Mouse (Mus musculus): ENCODE data around the gene Tnn. TPM values are rescaled to one million over a fixed set of nuclear protein-coding genes. Genes with fewer than 3 reads are reported as not detected.
A peak's percentile ranks its signal among the peaks of the same experiment; 100 is the strongest.

Tnn gene
- polyA plus RNA-seq, 1 experiment from 2014 or later = 0.04 TPM

GRCm38 (mm10) chr1:160100996-160101395 is 52.4 kb downstream of the Tnn start:
- Histone ChIP-seq H3K4me3 (ENCODE audit: low read depth, low read length) (no peak overlapping the region), H3K9ac (ENCODE audit: low read length) (no peak overlapping the region), H3K36me3 (ENCODE audit: control insufficient read depth, insufficient read depth, low read length) (no peaks in the 10 kb centered on the region), H3K27me3 (ENCODE audit: control insufficient read depth, insufficient read depth, low read length) (no peaks in the 10 kb centered on the region), H3K4me2 (ENCODE audit: low read depth) (no peak overlapping the region), H3K27ac (ENCODE audit: low read depth, low read length) (no peak overlapping the region), H3K4me1 (ENCODE audit: control insufficient read depth, insufficient read depth, low read length) (no peaks in the 10 kb centered on the region), H3K9me3 (ENCODE audit: control insufficient read depth, low read length) (no peaks in the 10 kb centered on the region)
- no peak for DNase-seq (ENCODE audit: low spot score)
- WGBS = 88% methylated on average over 5 of the region's 5 CpGs
- no peak for ATAC-seq (ENCODE audit: insufficient read depth, low FRiP score, low TSS enrichment)

DNA sequence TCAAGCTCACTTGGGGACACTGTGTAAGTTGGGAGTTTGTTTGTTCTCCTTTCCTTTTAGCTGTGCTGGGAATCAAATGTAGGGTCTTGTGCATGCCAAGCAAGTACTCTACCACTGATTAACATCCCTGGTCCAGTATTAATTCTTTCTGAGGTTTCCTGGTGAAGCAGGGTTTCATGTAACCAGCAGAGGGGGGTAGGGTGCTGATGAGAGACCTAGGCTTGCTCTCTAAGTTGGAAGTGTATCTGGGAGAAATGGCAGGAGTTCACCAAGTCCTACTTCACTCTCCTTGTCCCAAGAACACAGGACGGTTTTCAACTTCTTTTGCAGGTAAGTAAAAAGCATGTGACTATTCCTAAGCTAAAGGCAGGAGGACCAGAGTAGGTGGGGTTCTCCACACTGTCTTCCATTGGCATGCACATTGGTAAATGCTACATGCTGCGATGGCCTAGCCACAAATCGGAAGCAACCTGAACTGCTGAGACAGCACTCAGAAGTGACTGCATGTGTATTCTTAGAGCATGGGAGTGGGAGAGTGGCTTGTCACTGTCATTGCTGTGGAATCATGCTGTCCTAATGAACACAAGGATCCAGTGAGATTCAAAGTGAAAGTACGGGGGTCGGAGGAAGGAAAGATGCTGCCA is 53.6 kb downstream of the Tnn start:
- DNase-seq (ENCODE audit: low spot score) (no peak), ATAC-seq (ENCODE audit: insufficient read depth, low FRiP score, low TSS enrichment) (no peak)
- Histone ChIP-seq H3K4me2 (ENCODE audit: low read depth) (no peak overlapping the region), H3K4me1 (ENCODE audit: control insufficient read depth, insufficient read depth, low read length) (no peaks in the 10 kb centered on the region), H3K27me3 (ENCODE audit: control insufficient read depth, insufficient read depth, low read length) (no peaks in the 10 kb centered on the region), H3K9ac (ENCODE audit: low read length) (no peak overlapping the region), H3K27ac (ENCODE audit: low read depth, low read length) (no peak overlapping the region), H3K36me3 (ENCODE audit: control insufficient read depth, insufficient read depth, low read length) (no peaks in the 10 kb centered on the region), H3K4me3 (ENCODE audit: low read depth, low read length) (no peak overlapping the region), H3K9me3 (ENCODE audit: control insufficient read depth, low read length) (no peaks in the 10 kb centered on the region)
- 85% methylated on average over 5 of the region's 5 CpGs for WGBS

DNA sequence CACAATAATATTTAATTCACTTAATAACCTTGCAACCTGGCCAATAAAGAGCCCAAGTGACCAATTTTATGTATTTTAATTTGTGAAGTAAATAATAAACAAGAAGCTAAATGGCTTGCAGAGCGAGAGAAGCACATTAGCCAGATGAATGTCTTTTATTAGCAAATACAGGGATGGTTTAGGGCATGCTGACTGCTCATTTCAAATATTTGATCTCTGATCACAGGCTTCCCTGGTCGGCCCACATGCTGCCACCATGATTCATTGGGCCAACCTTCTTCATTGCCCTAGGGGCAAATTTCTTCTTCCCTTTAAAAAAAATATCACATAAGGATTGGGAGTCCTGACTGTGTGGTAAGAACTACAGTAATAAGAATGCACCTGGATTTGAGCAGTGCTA is 66.7 kb downstream of the Tnn start:
- no peak overlapping the region for H3K9ac ChIP-seq (ENCODE audit: low read length)
- DNase-seq (ENCODE audit: low spot score) (no peak), ATAC-seq (ENCODE audit: insufficient read depth, low FRiP score, low TSS enrichment) (no peak)
- H3K27me3 ChIP-seq (ENCODE audit: control insufficient read depth, insufficient read depth, low read length) = no peaks in the 10 kb centered on the region
- no peak overlapping the region for H3K4me2 ChIP-seq (ENCODE audit: low read depth)
- H3K27ac ChIP-seq (ENCODE audit: low read depth, low read length) = no peak overlapping the region
- no peaks in the 10 kb centered on the region for H3K36me3 ChIP-seq (ENCODE audit: control insufficient read depth, insufficient read depth, low read length)
- 85% methylated on average over 2 of the region's 2 CpGs for WGBS
- no peaks in the 10 kb centered on the region for H3K4me1 ChIP-seq (ENCODE audit: control insufficient read depth, insufficient read depth, low read length)
- H3K9me3 ChIP-seq (ENCODE audit: control insufficient read depth, low read length) = no peaks in the 10 kb centered on the region
- H3K4me3 ChIP-seq (ENCODE audit: low read depth, low read length) = no peak overlapping the region

- no peaks in the 10 kb centered on the region for H3K27me3 ChIP-seq (ENCODE audit: control insufficient read depth, insufficient read depth, low read length)
- no peaks in the 10 kb centered on the region for H3K4me1 ChIP-seq (ENCODE audit: control insufficient read depth, insufficient read depth, low read length)
- ATAC-seq (ENCODE audit: insufficient read depth, low FRiP score, low TSS enrichment) (no peak), DNase-seq (ENCODE audit: low spot score) (no peak)
- H3K9me3 ChIP-seq (ENCODE audit: control insufficient read depth, low read length) = no peaks in the 10 kb centered on the region
- H3K9ac ChIP-seq (ENCODE audit: low read length) = no peak overlapping the region
- H3K4me3 ChIP-seq (ENCODE audit: low read depth, low read length) = no peak overlapping the region
- WGBS = 86% methylated on average over 1 of the region's 1 CpGs
- H3K36me3 ChIP-seq (ENCODE audit: control insufficient read depth, insufficient read depth, low read length) = no peaks in the 10 kb centered on the region
- no peak overlapping the region for H3K4me2 ChIP-seq (ENCODE audit: low read depth)
- H3K27ac ChIP-seq (ENCODE audit: low read depth, low read length) = no peak overlapping the region
Measured at GRCm38 (mm10) chr1:160084239-160084638, 69.1 kb downstream of the Tnn start.

GRCm38 (mm10) chr1:160082647-160083046 is 70.7 kb downstream of the Tnn start:
- Histone ChIP-seq H3K9ac (ENCODE audit: low read length) (no peak overlapping the region), H3K27me3 (ENCODE audit: control insufficient read depth, insufficient read depth, low read length) (no peaks in the 10 kb centered on the region), H3K4me3 (ENCODE audit: low read depth, low read length) (no peak overlapping the region), H3K9me3 (ENCODE audit: control insufficient read depth, low read length) (no peaks in the 10 kb centered on the region), H3K36me3 (ENCODE audit: control insufficient read depth, insufficient read depth, low read length) (no peaks in the 10 kb centered on the region), H3K4me2 (ENCODE audit: low read depth) (no peak overlapping the region), H3K4me1 (ENCODE audit: control insufficient read depth, insufficient read depth, low read length) (no peaks in the 10 kb centered on the region), H3K27ac (ENCODE audit: low read depth, low read length) (no peak overlapping the region)
- WGBS = 77% methylated on average over 1 of the region's 1 CpGs
- ATAC-seq (ENCODE audit: insufficient read depth, low FRiP score, low TSS enrichment) (no peak), DNase-seq (ENCODE audit: low spot score) (no peak)

GRCm38 (mm10) chr1:160080800-160081436 is 72.5 kb downstream of the Tnn start:
- H3K36me3 ChIP-seq (ENCODE audit: control insufficient read depth, insufficient read depth, low read length) = no peaks in the 10 kb centered on the region
- no peak overlapping the region for H3K27ac ChIP-seq (ENCODE audit: low read depth, low read length)
- no peaks in the 10 kb centered on the region for H3K27me3 ChIP-seq (ENCODE audit: control insufficient read depth, insufficient read depth, low read length)
- H3K4me1 ChIP-seq (ENCODE audit: control insufficient read depth, insufficient read depth, low read length) = no peaks in the 10 kb centered on the region
- H3K4me3 ChIP-seq (ENCODE audit: low read depth, low read length) = no peak overlapping the region
- ATAC-seq (ENCODE audit: insufficient read depth, low FRiP score, low TSS enrichment) (peak; percentile 55; the same call in 1 of the 2 replicates), DNase-seq (ENCODE audit: low spot score) (peak; percentile 75)
- WGBS = 28% methylated on average over 2 of the region's 2 CpGs
- H3K9ac ChIP-seq (ENCODE audit: low read length) = no peak overlapping the region
- no peaks in the 10 kb centered on the region for H3K9me3 ChIP-seq (ENCODE audit: control insufficient read depth, low read length)
- no peak overlapping the region for H3K4me2 ChIP-seq (ENCODE audit: low read depth)

DNA sequence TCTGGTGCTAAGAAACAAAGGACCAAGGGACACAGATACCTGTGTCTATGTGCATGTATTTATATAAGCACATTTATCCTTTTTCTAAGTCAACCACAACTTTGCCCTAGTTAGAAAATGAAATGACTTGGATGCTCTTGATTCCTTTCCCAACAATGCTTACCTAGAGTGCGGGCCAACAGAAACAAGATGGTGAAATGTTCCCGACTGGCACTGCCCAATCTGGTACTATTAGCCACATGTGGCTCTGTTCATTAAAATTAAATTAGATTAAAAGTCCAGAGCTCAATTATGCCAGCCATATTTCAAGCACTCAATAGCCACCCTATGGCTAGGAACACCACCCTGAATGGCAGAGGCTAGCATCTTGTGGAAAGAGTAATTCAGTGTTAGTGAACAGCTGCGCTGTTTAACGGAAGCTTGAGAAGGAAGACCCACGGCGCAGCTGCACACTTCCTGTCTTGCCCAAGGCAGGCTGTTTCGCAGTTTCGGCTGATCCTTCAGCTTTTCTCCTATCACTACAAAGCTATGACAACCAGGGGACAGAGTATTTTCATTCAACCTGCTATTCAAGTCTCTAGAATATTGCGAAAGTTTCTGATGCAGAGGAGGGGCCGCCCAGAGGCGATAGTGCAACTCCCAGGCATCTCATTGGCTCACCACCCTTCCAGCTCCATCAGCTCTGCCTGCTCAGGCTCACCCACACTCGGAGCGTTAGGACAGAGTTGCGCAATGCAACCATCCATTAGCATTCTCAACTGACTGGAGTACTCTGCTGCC is 74.3 kb downstream of the Tnn start:
- no peaks in the 10 kb centered on the region for H3K9me3 ChIP-seq (ENCODE audit: control insufficient read depth, low read length)
- H3K27ac ChIP-seq (ENCODE audit: low read depth, low read length) = no peak overlapping the region
- no peak overlapping the region for H3K4me3 ChIP-seq (ENCODE audit: low read depth, low read length)
- H3K9ac ChIP-seq (ENCODE audit: low read length) = no peak overlapping the region
- H3K27me3 ChIP-seq (ENCODE audit: control insufficient read depth, insufficient read depth, low read length) = no peaks in the 10 kb centered on the region
- H3K36me3 ChIP-seq (ENCODE audit: control insufficient read depth, insufficient read depth, low read length) = no peaks in the 10 kb centered on the region
- no peak overlapping the region for H3K4me2 ChIP-seq (ENCODE audit: low read depth)
- 78% methylated on average over 14 of the region's 14 CpGs for WGBS
- H3K4me1 ChIP-seq (ENCODE audit: control insufficient read depth, insufficient read depth, low read length) = no peaks in the 10 kb centered on the region
- DNase-seq (ENCODE audit: low spot score) = no peak
- ATAC-seq (ENCODE audit: insufficient read depth, low FRiP score, low TSS enrichment) = no peak; the same call in 1 of the 2 replicates

DNA sequence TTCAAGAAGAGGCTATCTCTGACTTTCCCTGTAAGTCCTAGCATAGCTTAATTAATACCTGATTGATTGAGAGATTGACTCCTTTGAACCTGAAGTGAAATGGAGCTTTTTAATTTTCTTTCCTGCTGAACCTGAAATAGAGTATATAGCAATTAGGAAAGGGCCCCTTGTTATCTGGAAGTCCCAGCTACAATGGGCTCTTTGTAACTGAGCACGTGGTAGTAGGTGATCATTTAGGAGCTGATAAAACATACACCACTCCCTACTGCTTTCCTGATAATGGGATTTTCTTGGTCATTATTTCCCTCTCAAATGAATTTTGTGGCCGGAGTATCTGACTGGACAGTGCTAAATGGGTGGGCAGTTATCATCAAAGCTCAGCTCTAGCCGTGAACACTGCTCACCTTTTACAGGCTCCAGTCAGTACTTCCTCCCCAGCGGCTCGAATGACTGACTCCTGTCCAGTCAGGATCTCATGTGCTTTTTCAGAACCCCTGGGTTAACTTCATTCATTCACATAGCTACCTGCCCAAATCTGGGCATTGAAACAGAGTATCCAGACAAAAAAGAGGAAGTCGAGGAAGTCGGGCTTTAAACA is 88.7 kb downstream of the Tnn start:
- Histone ChIP-seq H3K36me3 (ENCODE audit: control insufficient read depth, insufficient read depth, low read length) (no peaks in the 10 kb centered on the region), H3K9ac (ENCODE audit: low read length) (no peak overlapping the region), H3K27me3 (ENCODE audit: control insufficient read depth, insufficient read depth, low read length) (no peaks in the 10 kb centered on the region), H3K4me1 (ENCODE audit: control insufficient read depth, insufficient read depth, low read length) (no peaks in the 10 kb centered on the region), H3K9me3 (ENCODE audit: control insufficient read depth, low read length) (no peaks in the 10 kb centered on the region), H3K4me3 (ENCODE audit: low read depth, low read length) (no peak overlapping the region), H3K27ac (ENCODE audit: low read depth, low read length) (no peak overlapping the region), H3K4me2 (ENCODE audit: low read depth) (no peak overlapping the region)
- WGBS = 82% methylated on average over 7 of the region's 7 CpGs
- ATAC-seq (ENCODE audit: insufficient read depth, low FRiP score, low TSS enrichment) (no peak), DNase-seq (ENCODE audit: low spot score) (no peak)
